Comparison of ENCODE assay signal across 16 mouse cellular contexts in the genomic region with DNA sequence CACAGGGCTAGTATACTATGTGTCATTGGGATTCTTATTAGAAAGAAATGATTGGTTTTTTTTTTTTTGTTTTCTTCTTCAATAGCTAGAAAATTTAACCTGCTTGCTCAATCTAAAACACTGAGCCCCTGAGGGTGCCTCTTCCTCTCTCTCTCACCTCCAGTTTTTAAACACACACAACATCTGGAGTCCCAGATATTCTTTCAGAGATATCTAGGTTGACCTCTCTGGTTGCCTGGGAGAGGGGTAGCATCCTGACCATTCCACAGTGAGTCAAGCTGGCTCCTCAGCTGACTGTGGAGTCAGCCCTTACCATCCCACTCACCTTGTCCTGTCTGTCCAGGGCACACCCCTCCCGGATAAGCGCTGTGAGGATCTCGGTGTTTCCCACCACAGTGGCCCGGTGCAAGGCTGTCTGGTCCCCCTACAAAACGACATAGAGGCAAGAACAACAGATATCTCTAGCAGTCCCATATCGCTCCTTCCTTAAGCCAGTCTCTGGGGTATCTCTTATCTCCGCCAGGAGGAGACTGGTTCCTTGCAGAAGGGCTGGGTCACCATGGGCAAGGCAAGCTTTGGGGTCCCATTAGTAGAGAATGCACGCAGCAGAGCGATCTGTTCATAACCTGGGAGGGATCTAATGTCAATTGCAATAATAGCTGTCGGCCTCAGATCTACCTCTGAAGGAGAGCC. TPM values are rescaled to one million over a fixed set of nuclear protein-coding genes. Genes with fewer than 3 reads are reported as not detected.
DNase-seq lines count a peak whose midpoint lies in the region; ATAC-seq and TF ChIP-seq lines count a peak whose summit lies in the region.
"Had no signal": no experiment of that assay in that cellular context is flagged by ENCODE, and none has a peak within 500 bp of the region (broad histone marks: within the 10 kb centered on the region; RNA-seq: fewer than 3 reads in every experiment).

No protein-coding gene starts in this region.

- no peak overlapping the region for H3K4me3 ChIP-seq in hindbrain, embryonic 10.5 days
- no peak overlapping the region for H3K4me3 ChIP-seq in hindbrain, embryonic 14.5 days (replicated peaks; ENCODE audit: low read length)
- no peak overlapping the region for H3K4me3 ChIP-seq in liver, embryonic 14.5 days (ENCODE audit: insufficient read depth in 1 of 2, low read depth in 2 of 2, low read length in 2 of 2)
- H3K4me3 ChIP-seq in forebrain, embryonic 13.5 days: no peak overlapping the region
- H3K4me3 ChIP-seq: gastrocnemius, adult 2 months; heart, embryonic 12.5 days had no signal

- H3K36me3 ChIP-seq in hindbrain, embryonic 10.5 days: peaks cover 19% of the 10 kb centered on the region
- H3K36me3 ChIP-seq in hindbrain, embryonic 14.5 days (replicated peaks; ENCODE audit: control insufficient read depth, insufficient read depth): no peaks in the 10 kb centered on the region
- no peaks in the 10 kb centered on the region for H3K36me3 ChIP-seq in liver, embryonic 14.5 days (replicated peaks; ENCODE audit: control insufficient read depth, insufficient read depth, low read depth)
- no peaks in the 10 kb centered on the region for H3K36me3 ChIP-seq in forebrain, embryonic 13.5 days (ENCODE audit: poor library complexity, severe bottlenecking)
- H3K36me3 ChIP-seq: heart, embryonic 12.5 days had no signal

- H3K27ac ChIP-seq in hindbrain, embryonic 10.5 days: peak overlapping the region; percentile 3; the same call in 1 of the 2 replicates
- H3K27ac ChIP-seq in hindbrain, embryonic 14.5 days: no peak overlapping the region
- H3K27ac ChIP-seq in liver, embryonic 14.5 days: no peak overlapping the region
- H3K27ac ChIP-seq in forebrain, embryonic 13.5 days: no peak overlapping the region

- TF ChIP-seq CTCF in liver, embryonic 14.5 days (IDR thresholded peaks at IDR 0.05; ENCODE audit: low read depth): peak; percentile 35

- no peak for DNase-seq in hindbrain, embryonic 10.5 days (ENCODE audit: low spot score)
- no peak for DNase-seq in hindbrain, embryonic 14.5 days (ENCODE audit: low spot score)
- DNase-seq in liver: peak; percentile 40
- DNase-seq in liver, embryonic 14.5 days (ENCODE audit: low read depth in 3 of 3, low spot score in 3 of 3): peak in 1 of 3 experiments; percentile 12
- no peak for DNase-seq in frontal cortex, postnatal 25 days (ENCODE audit: low spot score in 2 of 2)
- DNase-seq: adrenal gland, postnatal 10 days; cerebellum, adult 11-12 months; cerebellum, adult 9-10 months; cerebellum, postnatal 36 days; gastrocnemius, postnatal 25 days had no signal

- no peak for ATAC-seq in hindbrain, embryonic 14.5 days (ENCODE audit: low FRiP score)
- ATAC-seq in liver, embryonic 14.5 days (ENCODE audit: insufficient read depth): peak; percentile 84
- ATAC-seq in megakaryocyte-erythroid progenitor cell, adult 5-6 weeks (replicated peaks; ENCODE audit: low FRiP score, low TSS enrichment, poor library complexity, severe bottlenecking): 0 out of 2 replicates have a peak, but pooled peaks have one; percentile 33
- no peak for ATAC-seq in forebrain, embryonic 13.5 days
- ATAC-seq: forebrain, embryonic 16.5 days; hindbrain, embryonic 16.5 days had no signal

- peaks cover 24% of the 10 kb centered on the region for H3K4me1 ChIP-seq in hindbrain, embryonic 10.5 days (replicated peaks)
- peaks cover 8% of the 10 kb centered on the region; the same call in 1 of the 2 replicates for H3K4me1 ChIP-seq in hindbrain, embryonic 14.5 days (replicated peaks; ENCODE audit: control insufficient read depth, insufficient read depth, low read length)
- peaks cover 3 to 27% of the 10 kb centered on the region in 2 experiments for H3K4me1 ChIP-seq in liver, embryonic 14.5 days (replicated peaks; ENCODE audit: control insufficient read depth in 2 of 2, insufficient read depth in 2 of 2, low read length in 1 of 2)
- H3K4me1 ChIP-seq in forebrain, embryonic 13.5 days: peaks cover 16% of the 10 kb centered on the region

- no peak overlapping the region for H3K4me2 ChIP-seq in hindbrain, embryonic 14.5 days (replicated peaks)
- H3K4me2 ChIP-seq in liver, embryonic 14.5 days (ENCODE audit: low read depth): peak overlapping the region; percentile 39
- H3K4me2 ChIP-seq in forebrain, embryonic 13.5 days: no peak overlapping the region
- H3K4me2 ChIP-seq: heart, embryonic 12.5 days had no signal

- no peaks in the 10 kb centered on the region for H3K9me3 ChIP-seq in hindbrain, embryonic 10.5 days
- H3K9me3 ChIP-seq in hindbrain, embryonic 14.5 days (ENCODE audit: control insufficient read depth, low read length): no peaks in the 10 kb centered on the region
- H3K9me3 ChIP-seq in liver, embryonic 14.5 days (ENCODE audit: control insufficient read depth, low read length): no peaks in the 10 kb centered on the region
- no peaks in the 10 kb centered on the region for H3K9me3 ChIP-seq in forebrain, embryonic 13.5 days (replicated peaks)
- H3K9me3 ChIP-seq: heart, embryonic 12.5 days had no signal

- H3K27me3 ChIP-seq in hindbrain, embryonic 10.5 days (ENCODE audit: insufficient read depth, poor library complexity, severe bottlenecking): no peaks in the 10 kb centered on the region
- H3K27me3 ChIP-seq in hindbrain, embryonic 14.5 days (ENCODE audit: control insufficient read depth, insufficient read depth, low read length): no peaks in the 10 kb centered on the region
- H3K27me3 ChIP-seq in liver, embryonic 14.5 days (ENCODE audit: control insufficient read depth, insufficient read depth, low read length): no peaks in the 10 kb centered on the region
- no peaks in the 10 kb centered on the region for H3K27me3 ChIP-seq in forebrain, embryonic 13.5 days
- H3K27me3 ChIP-seq: heart, embryonic 12.5 days had no signal

- WGBS in hindbrain, embryonic 10.5 days: 91% methylated on average over 10 of the region's 10 CpGs
- 92% methylated on average over 10 of the region's 10 CpGs for WGBS in hindbrain, embryonic 14.5 days
- 27% methylated on average over 10 of the region's 10 CpGs for WGBS in liver, embryonic 14.5 days (ENCODE audit: insufficient replicate concordance)
- 93% methylated on average over 10 of the region's 10 CpGs for WGBS in forebrain, embryonic 13.5 days

- 0 out of 2 replicates have a peak, but pooled peaks have one; percentile 27 for TF ChIP-seq EP300 in liver, embryonic 14.5 days (IDR thresholded peaks at IDR 0.05; ENCODE audit: low read depth)

- no peak overlapping the region for H3K9ac ChIP-seq in hindbrain, embryonic 14.5 days
- H3K9ac ChIP-seq in liver, embryonic 14.5 days (replicated peaks): no peak overlapping the region
- no peak overlapping the region for H3K9ac ChIP-seq in forebrain, embryonic 13.5 days
- H3K9ac ChIP-seq: heart, embryonic 12.5 days had no signal

RNA-seq across cellular contexts. Expression of a gene that starts 28.5 kb away (rescaled TPM):
- 115 and 142 TPM in 2 replicates for polyA plus RNA-seq in hindbrain, embryonic 10.5 days (2016; fragmentation: Nextera tagmentation; extraction: Ambion mirVana)
- 100 and 120 TPM in 2 replicates for polyA plus RNA-seq in hindbrain, embryonic 14.5 days (2014; fragmentation: Nextera tagmentation; extraction: Ambion mirVana)
- 9.1 and 23.3 TPM in 2 replicates for polyA plus RNA-seq in liver, embryonic 14.5 days (2012; rRNA removed)
- 32.4 and 33.8 TPM in 2 replicates for polyA plus RNA-seq in liver, embryonic 14.5 days (2014; fragmentation: Nextera tagmentation; extraction: Ambion mirVana)
- total RNA-seq in megakaryocyte-erythroid progenitor cell, adult 5-6 weeks (2014; fragmentation: Nextera tagmentation): 11.3 and 17.3 TPM in 2 replicates
- 39.0 and 66.1 TPM in 2 replicates for total RNA-seq in megakaryocyte-erythroid progenitor cell, adult 5-6 weeks (2017)
- polyA plus RNA-seq in forebrain, embryonic 13.5 days (2015; fragmentation: Nextera tagmentation; extraction: Ambion mirVana): 170 and 172 TPM in 2 replicates

Comparison
In these comparisons a context has a peak if more than half of its experiments do, and no peak if none do; other contexts are left out.
1. ATAC-seq: peak in liver, embryonic 14.5 days (single experiment) and megakaryocyte-erythroid progenitor cell, adult 5-6 weeks (single experiment); none in hindbrain, embryonic 14.5 days (single experiment) and forebrain, embryonic 13.5 days (single experiment).